Mouse (Mus musculus): ENCODE measurements at regions not wholly inside any gene's neighbourhood (a gene's known extent, or its start where the extent isn't known, plus 50 kb on each side); places are given as distances from the start of the nearest gene placed in this dataset.

GRCm38 (mm10) chr1:183624266-183624665 lies 206.3 kb downstream of the Hhipl2 start:
- DNase-seq: no peak

DNA sequence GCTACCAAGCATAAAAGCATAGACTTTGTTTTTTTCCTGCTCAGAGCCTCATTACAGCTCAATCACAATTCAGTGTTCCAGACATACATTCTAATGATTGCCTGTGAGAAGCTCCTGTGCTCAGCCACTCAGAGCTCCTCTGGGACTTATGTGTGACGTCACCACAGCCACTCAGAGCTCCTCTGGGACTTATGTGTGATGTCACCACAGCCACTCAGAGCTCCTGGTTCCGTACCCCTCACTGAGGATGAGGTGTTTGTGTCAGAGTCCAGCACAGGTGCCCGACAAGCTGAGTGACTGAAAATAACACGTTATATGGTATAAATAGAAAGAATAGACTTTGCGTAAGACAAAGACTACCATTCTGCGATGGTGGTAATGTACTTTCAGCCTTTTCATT lies 215.8 kb downstream of the Hhipl2 start:
- no peak for DNase-seq

DNA sequence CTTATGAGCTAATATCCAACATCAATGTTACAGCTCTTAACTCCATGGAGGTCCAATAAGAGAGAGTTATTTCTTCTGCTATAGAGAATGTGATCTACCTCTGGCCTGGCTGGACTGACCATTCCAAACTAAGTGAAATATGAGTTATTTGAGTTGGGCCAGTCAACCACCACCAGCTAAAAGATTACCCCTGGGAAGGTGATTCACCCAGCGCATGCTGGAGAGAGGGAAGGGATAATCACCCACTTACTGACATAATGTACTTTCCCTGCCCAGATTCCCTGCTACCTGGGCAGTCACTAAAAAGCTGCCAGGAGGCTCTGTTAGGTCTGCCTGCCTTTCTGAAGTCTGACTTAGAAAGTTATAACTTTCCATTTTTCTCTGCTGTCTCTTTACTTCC lies 216.8 kb downstream of the Hhipl2 start:
- no peak for DNase-seq

GRCm38 (mm10) chr1:183637214-183637613 lies 219.2 kb downstream of the Hhipl2 start:
- DNase-seq: no peak

- no peak for DNase-seq
These were observed 221.3 kb downstream of the Hhipl2 start for GRCm38 (mm10) chr1:183639332-183639731.

GRCm38 (mm10) chr1:183640568-183640967 lies 222.6 kb downstream of the Hhipl2 start:
- peak; percentile 42 to 74 for DNase-seq

DNA sequence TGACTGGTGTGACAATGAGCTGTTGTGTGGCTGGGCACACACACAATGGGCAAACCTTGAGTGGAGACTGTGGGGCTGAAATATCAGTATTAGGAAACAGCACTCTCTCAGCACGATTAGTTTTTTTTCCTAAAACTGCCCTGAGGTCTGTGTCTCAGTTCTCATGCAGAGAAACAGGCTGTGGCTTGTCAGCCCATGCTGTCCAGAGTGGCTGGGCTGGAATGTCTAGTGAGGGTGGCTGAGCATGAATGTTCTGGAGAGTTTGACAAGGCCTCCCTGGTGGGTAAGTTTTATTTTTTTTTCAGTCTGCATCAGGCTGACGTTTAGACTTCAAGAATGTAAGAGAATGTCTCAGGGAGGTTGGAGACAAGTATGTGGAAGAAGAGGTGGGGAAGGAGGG lies 226.0 kb downstream of the Hhipl2 start:
- peak in 1 of 2 experiments; percentile 59 for DNase-seq

GRCm38 (mm10) chr1:183653878-183654277 lies 235.9 kb downstream of the Hhipl2 start:
- no peak for DNase-seq

- DNase-seq: peak; percentile 38 to 62
These were observed 239.0 kb downstream of the Hhipl2 start for GRCm38 (mm10) chr1:183657043-183657442.

- no peak for DNase-seq
These were observed 242.5 kb downstream of the Hhipl2 start for GRCm38 (mm10) chr1:183660541-183660940.

DNA sequence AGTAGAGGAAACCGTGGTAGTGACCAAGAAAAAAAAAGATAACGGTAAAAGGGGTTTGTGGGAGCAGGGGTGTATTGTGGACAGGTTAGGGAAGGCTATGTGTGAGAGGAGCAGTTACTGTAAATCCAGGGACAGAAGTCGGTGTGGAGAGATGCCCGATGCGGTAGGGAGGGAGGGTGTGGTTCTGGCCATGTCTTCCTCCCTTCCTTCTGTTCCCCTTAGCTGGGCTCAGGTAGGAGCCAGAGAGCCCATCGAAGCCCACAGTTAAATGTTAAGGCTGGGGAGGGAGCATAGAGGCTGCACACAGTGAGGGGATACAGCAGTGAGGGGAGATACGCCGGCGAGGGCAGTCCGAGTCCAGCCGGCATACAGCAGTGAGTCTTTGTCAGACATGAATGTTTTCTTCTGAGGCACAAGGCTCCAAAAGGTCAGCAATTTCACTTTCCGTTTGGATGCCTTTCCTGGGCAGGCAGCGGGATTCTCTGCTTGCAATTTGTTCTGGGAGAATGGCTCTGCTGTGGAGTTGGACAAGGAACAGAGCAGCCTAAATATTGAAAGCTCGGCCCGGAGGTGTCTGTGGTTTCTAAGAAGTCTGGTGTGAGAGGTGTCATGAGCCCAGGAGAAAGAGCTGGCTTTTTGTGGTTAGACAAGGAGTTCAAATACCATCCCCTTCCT lies 244.5 kb downstream of the Hhipl2 start:
- DNase-seq: no peak

GRCm38 (mm10) chr1:183669271-183669670 lies 251.3 kb downstream of the Hhipl2 start:
- no peak for DNase-seq

DNA sequence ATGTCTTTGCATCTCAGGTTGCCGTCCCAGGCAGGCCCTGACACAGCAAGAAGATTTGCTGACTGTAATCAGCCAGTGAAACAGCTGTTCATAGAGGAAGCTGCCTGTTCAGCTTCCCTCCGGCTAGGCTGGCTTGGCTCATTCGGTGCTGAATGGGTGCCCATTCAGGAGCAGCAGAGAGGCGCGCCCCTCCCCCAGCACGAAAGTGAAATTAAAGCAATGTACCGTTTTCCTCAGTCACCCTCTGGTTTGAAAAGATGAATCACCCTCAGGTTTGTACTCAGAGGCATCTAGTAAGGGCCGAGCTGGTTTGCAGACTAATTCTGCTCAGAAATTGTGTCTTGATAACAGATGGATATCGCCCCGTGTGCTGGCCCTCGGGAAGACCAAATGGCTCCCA lies 251.7 kb downstream of the Hhipl2 start:
- DNase-seq: no peak

DNA sequence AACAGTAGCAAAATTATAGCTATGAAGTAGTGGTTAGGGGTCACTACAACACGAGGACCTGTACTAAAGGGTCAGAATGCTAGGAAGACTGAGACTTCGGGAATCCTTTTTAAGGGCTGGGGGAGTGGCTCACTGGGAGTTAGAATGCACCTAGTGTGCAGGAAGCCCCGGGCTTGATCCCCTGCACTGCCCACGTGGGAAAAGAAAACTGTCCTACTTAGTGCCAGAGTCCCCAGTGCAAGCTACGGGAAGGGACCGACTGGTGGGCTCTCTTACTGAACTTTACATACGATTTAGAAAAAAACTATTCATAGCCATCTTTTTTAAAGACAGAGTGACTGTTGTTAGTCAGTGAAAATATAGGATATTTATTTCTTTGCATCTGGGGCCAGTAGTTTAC lies 252.5 kb downstream of the Hhipl2 start:
- no peak for DNase-seq

- no peak for DNase-seq
These were observed 253.5 kb downstream of the Hhipl2 start for GRCm38 (mm10) chr1:183671541-183671940.

DNA sequence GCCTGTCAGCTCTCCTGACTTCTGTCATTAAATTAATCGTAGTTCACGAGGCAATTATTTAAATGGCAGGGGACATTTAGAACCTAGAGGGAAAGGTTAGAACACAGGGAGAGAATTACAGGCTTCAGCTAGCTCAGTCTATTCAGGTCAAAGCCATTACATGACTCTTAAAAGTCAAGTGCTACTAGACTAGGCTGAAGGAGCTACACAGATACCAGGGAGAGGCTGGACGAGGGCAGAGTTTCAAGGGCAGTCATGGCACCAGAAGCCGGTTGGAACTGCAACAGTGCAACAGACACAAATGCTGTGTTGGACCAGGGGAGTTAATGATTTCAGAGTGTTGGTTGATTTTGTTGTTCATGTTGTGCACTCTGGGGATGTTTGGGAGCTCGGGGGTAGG lies 254.5 kb downstream of the Hhipl2 start:
- no peak for DNase-seq

- no peak for DNase-seq
These were observed 259.6 kb downstream of the Hhipl2 start for GRCm38 (mm10) chr1:183677585-183677984.

- DNase-seq: peak; percentile 66 to 81
These were observed 261.9 kb downstream of the Hhipl2 start for GRCm38 (mm10) chr1:183679949-183680348.

- DNase-seq: no peak
These were observed 268.0 kb downstream of the Hhipl2 start for GRCm38 (mm10) chr1:183686056-183686455.

DNA sequence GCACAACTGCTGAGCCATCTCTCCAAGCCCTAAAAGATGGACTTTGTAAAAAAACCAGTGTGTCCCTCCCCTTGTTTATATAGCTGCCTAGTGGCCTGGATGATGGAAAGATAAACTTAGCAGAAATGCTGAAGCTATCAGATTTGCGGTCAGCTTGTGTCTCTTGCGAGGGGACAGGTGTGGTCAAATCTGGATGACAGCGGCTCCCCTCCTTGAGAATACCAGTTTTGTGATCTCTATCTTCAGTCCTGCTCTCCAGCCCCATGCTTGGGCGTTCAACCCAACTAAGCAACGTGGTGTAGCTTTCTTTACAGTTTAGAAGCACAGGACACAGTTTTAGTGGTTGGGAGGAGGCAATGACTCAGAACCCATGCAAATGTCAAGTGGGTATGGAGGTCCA lies 274.7 kb downstream of the Hhipl2 start:
- no peak for DNase-seq

- DNase-seq: peak in 1 of 2 experiments; percentile 13
These were observed 281.3 kb downstream of the Hhipl2 start for GRCm38 (mm10) chr1:183699284-183699683.

GRCm38 (mm10) chr1:183702888-183703287 lies 284.9 kb downstream of the Hhipl2 start:
- DNase-seq: peak in 1 of 2 experiments; percentile 30

DNA sequence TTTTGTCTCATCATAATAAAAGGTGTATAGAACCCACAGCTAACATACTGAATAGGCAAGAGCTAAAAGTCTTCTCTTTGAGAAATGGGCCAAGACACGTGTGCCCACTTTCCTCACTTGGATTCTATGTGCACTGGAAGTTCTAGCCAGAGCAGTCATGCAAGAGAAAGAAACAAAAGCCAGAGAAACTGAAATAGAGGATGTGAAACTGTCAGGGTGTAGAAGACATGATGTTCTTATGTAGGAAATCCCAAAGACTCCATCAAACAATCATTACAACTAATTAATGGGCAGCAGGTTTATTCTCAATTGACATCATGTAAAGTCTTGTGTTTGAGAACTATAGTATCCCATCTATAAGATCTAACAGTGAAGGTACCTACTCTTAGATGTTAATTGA lies 294.9 kb downstream of the Hhipl2 start:
- DNase-seq: no peak

DNA sequence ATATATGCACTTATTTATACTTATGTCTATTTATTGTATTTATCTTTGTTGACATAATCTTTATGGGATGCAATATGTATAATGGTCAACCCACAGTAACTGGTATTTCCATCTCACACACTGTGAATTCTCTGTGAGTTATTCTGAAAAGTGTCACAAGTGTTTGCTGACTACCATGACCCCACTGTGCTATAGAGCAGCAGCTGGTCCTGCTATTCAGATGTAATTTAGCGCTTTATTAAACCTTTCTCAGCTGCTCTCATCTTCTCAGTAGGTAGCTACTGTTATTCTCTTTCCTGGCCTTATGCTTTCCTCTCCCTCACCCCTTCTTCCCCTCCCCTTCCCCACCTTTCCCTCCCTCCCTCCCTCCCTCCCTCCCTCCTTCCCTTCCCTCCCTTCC lies 296.0 kb upstream of the Dusp10 start:
- DNase-seq: no peak

GRCm38 (mm10) chr1:183749126-183749525 lies 264.0 kb upstream of the Dusp10 start:
- no peak for DNase-seq
